Mouse (Mus musculus): ENCODE measurements around the gene Ei24. TPM values are rescaled to one million over a fixed set of nuclear protein-coding genes. Genes with fewer than 3 reads are reported as not detected.

The Ei24 gene
- 59.4 and 89.8 TPM in 2 replicates for polyA plus RNA-seq (2012; rRNA removed)

GRCm38 (mm10) chr9:36796781-36797555, at the start of gene Ei24:
Gene Ei24 (minus strand): TSS chr9:36797393.

GRCm38 (mm10) chr9:36821644-36822000, 24.4 kb upstream of the Ei24 start, which contains the start of gene Fez1:
Gene Fez1 (plus strand): TSS chr9:36821864.

GRCm38 (mm10) chr9:36767203-36768143, 29.7 kb downstream of the Ei24 start, which contains the start of gene Stt3a:
Gene Stt3a (minus strand): TSS chr9:36767679.

Other genes with a start within 250 kb of the Ei24 start
- gene Gm17689, start 214.8 kb downstream of the Ei24 start, polyA plus RNA-seq (2012; rRNA removed) = not detected in 2 replicates
- gene A630095E13Rik, start 154.0 kb downstream of the Ei24 start, polyA plus RNA-seq (2012; rRNA removed) = not detected in 2 replicates
- not detected in 2 replicates for gene Acrv1, start 104.2 kb downstream of the Ei24 start, polyA plus RNA-seq (2012; rRNA removed)
- gene Chek1, start 70.3 kb downstream of the Ei24 start, polyA plus RNA-seq (2012; rRNA removed) = 32.4 and 33.6 TPM in 2 replicates
- gene Stt3a, start 29.7 kb downstream of the Ei24 start, polyA plus RNA-seq (2012; rRNA removed) = 67.1 and 157 TPM in 2 replicates
- 137 and 259 TPM in 2 replicates for gene Fez1, start 24.5 kb upstream of the Ei24 start, polyA plus RNA-seq (2012; rRNA removed)

Data from central nervous system, embryonic 11.5 days (tissue).